Mouse (Mus musculus) kidney, embryonic 16.5 days (tissue): ENCODE measurements at regions not wholly inside any gene's neighbourhood (a gene's known extent, or its start where the extent isn't known, plus 50 kb on each side); places are given as distances from the start of the nearest gene placed in this dataset.

Experiments
- ATAC-seq: fragments of 200-750 bp; cut with Nextera tagmentation; 2 replicates; pipeline ENCODE4 v1.8.0; 2017; ENCODE audit warnings: moderate TSS enrichment; ENCODE audit not compliant: low FRiP score, low TSS enrichment
- H3K27ac ChIP-seq: fragments of 300-500 bp; sonication (generic); 2 replicates; pipeline ENCODE4 v1.5.1; 2014; ENCODE audit warnings: low read length
- H3K27me3 ChIP-seq: fragments of 300-500 bp; sonication (generic); 2 replicates; pipeline ENCODE4 v1.6.1; 2014; ENCODE audit warnings: low read length, control low read depth, mixed read lengths; ENCODE audit not compliant: insufficient read depth
- H3K36me3 ChIP-seq: fragments of 300-500 bp; sonication (generic); 2 replicates; pipeline ENCODE4 v1.6.1; 2014; ENCODE audit warnings: low read length, control low read depth, mixed read lengths; ENCODE audit not compliant: insufficient read depth
- H3K4me1 ChIP-seq: fragments of 300-500 bp; sonication (generic); 2 replicates; pipeline ENCODE4 v1.6.1; 2014; ENCODE audit warnings: low read length, control low read depth, mixed read lengths; ENCODE audit not compliant: insufficient read depth
- H3K4me2 ChIP-seq: fragments of 300-500 bp; sonication (generic); replicated peaks from 2 replicates; pipeline ENCODE4 v1.6.1; 2014; ENCODE audit warnings: low read depth, low read length
- H3K4me3 ChIP-seq: fragments of 300-500 bp; sonication (generic); 2 replicates; pipeline ENCODE4 v1.5.1; 2014; ENCODE audit warnings: mild to moderate bottlenecking, low read length
- H3K9ac ChIP-seq: fragments of 300-500 bp; sonication (generic); replicated peaks from 2 replicates; pipeline ENCODE4 v1.6.1; 2014; ENCODE audit warnings: low read length
- H3K9me3 ChIP-seq: fragments of 300-500 bp; sonication (generic); 2 replicates; pipeline ENCODE4 v1.6.1; 2016; ENCODE audit warnings: low read length, control low read depth
- WGBS: fragments of 180-500 bp; shearing (Covaris S2); extraction: QIAGEN DNeasy Blood & Tissue Kit; methylation state at CpG from one replicate; pipeline ENCODE4 v1.1.7; 2014; 5-methylcytosine and 5-hydroxymethylcytosine counted together

DNA sequence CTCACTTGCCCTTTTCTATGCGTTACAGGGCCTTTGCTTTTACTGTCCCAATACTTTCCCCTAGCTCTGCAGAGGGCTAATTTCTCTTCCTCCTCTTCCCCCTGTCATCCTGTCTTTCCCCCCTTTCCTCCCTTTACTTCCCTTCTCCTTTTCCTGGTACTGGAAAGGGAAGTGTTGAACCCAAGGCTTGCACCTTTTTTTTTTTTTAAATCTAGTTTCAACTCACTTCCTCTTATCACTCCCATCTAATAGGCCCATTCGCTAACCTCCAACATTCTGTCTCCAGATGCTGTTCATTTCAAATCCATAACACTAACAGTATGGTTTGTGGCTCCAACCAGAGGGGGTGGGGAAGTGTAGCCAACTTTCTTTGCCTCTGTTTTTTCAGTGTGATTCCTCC, 1148.5 kb upstream of the A1bg start:
- WGBS: 74% methylated on average over 2 of the region's 2 CpGs
- H3K4me3 ChIP-seq: no peak overlapping the region
- no peaks in the 10 kb centered on the region for H3K36me3 ChIP-seq
- no peak overlapping the region for H3K4me2 ChIP-seq
- no peak overlapping the region for H3K9ac ChIP-seq
- no peak for ATAC-seq
- H3K4me1 ChIP-seq: 0 out of 2 replicates have a peak, but pooled peaks cover 4% of the 10 kb centered on the region
- no peaks in the 10 kb centered on the region for H3K27me3 ChIP-seq
- H3K27ac ChIP-seq: no peak overlapping the region
- H3K9me3 ChIP-seq: no peaks in the 10 kb centered on the region

DNA sequence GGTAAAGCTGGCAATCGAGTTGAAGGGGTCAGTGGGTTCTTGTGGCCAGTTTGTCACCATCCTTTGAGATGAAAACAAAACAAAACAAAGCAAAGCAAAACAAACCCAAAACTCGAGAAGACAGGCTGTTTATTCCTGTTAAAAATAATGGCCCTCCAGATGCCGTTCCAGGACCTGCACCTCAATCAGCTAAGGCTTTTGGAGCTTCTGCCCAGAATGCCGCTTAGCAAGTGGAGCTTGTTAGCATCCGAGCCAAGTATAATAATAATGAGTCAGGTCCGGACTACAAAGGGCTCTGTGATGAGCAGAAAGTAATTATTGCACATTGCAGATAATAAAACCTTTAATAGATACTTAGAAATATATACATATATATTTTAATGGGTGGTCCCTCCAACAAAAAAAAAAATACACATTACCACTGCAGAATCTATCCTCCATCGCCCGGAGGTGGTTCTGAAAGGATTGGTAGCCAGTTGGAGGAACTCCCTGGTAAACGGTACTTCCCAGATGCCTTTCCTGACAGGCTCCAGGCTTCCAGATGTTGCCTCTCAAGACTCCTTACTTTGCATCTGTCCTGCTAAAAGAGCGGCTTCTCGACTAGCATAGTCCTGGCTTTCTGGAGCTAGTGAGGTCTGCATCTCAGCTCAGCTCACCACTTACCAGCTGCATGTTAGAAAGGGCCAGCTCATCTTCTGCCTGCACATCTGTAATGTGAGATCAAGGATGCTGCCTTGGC, 1145.8 kb upstream of the A1bg start:
- Histone ChIP-seq H3K9me3 (no peaks in the 10 kb centered on the region), H3K36me3 (no peaks in the 10 kb centered on the region), H3K4me3 (no peak overlapping the region), H3K27ac (no peak overlapping the region), H3K4me2 (no peak overlapping the region), H3K9ac (no peak overlapping the region), H3K27me3 (no peaks in the 10 kb centered on the region), H3K4me1 (0 out of 2 replicates have a peak, but pooled peaks cover 4% of the 10 kb centered on the region)
- whole genome bisulfite sequencing: 51% methylated on average over 11 of the region's 11 CpGs
- no peak for ATAC-seq

DNA sequence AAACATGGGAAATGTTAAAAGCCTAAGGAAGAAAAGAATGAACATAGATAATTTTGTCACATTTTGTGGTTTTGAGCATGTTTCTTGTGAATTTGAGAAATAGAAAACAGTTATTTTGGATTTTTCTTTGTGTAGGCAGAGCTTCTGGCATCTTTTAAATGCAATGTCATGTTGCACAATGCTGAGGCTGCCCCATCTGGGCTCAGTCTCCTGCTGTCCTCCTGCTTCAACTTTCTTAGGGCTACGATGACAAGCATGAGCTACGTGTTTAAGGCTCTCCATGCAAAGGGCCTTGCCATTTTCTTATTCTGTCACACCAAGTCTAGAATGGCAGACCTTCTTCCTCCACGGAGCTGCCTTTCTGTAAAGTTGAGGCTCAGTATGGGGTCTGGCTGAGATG, 1141.6 kb upstream of the A1bg start:
- H3K27me3 ChIP-seq: no peaks in the 10 kb centered on the region
- H3K4me1 ChIP-seq: 0 out of 2 replicates have a peak, but pooled peaks cover 4% of the 10 kb centered on the region
- no peak overlapping the region for H3K4me2 ChIP-seq
- no peak overlapping the region for H3K4me3 ChIP-seq
- WGBS: 91% methylated on average over 3 of the region's 3 CpGs
- no peaks in the 10 kb centered on the region for H3K36me3 ChIP-seq
- no peak for ATAC-seq
- no peaks in the 10 kb centered on the region for H3K9me3 ChIP-seq
- H3K27ac ChIP-seq: no peak overlapping the region
- H3K9ac ChIP-seq: no peak overlapping the region

DNA sequence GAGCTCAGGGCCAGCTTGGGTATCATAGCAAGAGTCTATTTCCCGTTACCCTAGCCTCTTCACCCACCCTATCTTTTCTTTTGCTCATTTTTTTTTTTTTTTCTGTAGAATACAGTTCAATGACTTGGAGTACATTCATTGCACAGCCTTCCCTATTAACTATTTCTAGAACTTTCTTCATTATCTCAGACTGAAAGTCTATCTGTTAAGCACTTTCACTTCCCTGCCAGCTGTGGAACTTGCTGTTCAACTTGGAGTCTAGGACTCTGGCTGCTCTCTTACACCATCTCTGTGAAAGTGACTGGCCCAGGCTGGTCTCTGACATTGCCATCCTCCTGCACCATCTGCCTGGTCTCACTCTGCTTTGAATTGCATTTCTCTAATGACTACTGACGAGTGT, 1134.6 kb upstream of the A1bg start:
- no peaks in the 10 kb centered on the region for H3K9me3 ChIP-seq
- no peak overlapping the region for H3K9ac ChIP-seq
- no peaks in the 10 kb centered on the region for H3K36me3 ChIP-seq
- no peak overlapping the region for H3K4me2 ChIP-seq
- no peaks in the 10 kb centered on the region for H3K27me3 ChIP-seq
- no peak for ATAC-seq
- peaks cover 10% of the 10 kb centered on the region for H3K4me1 ChIP-seq
- H3K27ac ChIP-seq: no peak overlapping the region
- no peak overlapping the region for H3K4me3 ChIP-seq
- WGBS: 86% methylated on average over 2 of the region's 2 CpGs

DNA sequence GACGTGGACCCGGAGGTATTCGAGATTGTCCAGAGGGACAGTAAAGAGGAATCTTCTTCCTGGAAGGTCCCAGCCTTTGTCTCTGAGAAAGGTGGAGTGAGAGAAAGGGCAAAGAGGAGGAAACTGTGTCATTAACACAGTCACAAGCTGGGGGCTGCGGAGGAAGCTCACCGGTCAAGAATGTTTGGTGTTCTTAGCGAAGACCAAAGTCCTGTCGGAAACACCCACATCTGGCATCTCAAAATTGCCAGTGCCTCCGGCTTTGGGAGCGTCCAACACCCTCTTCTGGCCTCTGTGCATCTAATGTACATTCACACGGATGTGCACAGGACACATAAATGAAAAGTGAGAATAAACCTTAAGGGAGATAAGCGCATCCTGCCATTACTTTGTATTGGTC, 1134.1 kb upstream of the A1bg start:
- no peak for ATAC-seq
- WGBS: 78% methylated on average over 11 of the region's 11 CpGs

DNA sequence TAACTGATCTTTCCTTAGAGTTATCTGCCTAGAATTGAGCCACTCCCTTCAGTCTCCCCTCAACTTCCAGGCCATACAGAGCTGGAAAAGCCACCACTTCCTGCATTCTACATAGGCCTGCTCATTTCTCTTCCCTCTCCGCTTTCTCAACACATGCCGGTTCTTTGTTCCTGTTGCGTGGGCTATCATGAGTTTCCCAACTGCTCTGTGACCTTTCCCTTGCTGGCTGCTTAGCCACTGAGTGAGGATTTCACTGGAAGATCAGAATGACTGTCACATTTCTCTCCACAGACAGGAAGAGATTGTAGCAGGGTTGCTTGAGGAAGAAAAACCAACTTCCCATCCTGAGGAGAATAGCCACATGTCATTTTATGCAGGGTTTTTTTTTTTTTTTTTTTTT, 1133.6 kb upstream of the A1bg start:
- Histone ChIP-seq H3K9me3 (no peaks in the 10 kb centered on the region), H3K27ac (peak overlapping the region; percentile 25; the same call in 1 of the 2 replicates), H3K4me3 (no peak overlapping the region), H3K36me3 (no peaks in the 10 kb centered on the region), H3K4me2 (no peak overlapping the region), H3K4me1 (peaks cover 10% of the 10 kb centered on the region), H3K27me3 (no peaks in the 10 kb centered on the region), H3K9ac (no peak overlapping the region)
- no peak for ATAC-seq
- 77% methylated on average over 3 of the region's 3 CpGs for WGBS

More for the DNA sequence above, 1134.1 kb upstream of the A1bg start:
- H3K27me3 ChIP-seq: no peaks in the 10 kb centered on the region
- H3K9me3 ChIP-seq: no peaks in the 10 kb centered on the region
- H3K4me2 ChIP-seq: no peak overlapping the region
- H3K4me3 ChIP-seq: no peak overlapping the region
- H3K4me1 ChIP-seq: peaks cover 10% of the 10 kb centered on the region
- H3K36me3 ChIP-seq: no peaks in the 10 kb centered on the region
- no peak overlapping the region for H3K9ac ChIP-seq
- no peak overlapping the region; the same call in 1 of the 2 replicates for H3K27ac ChIP-seq

DNA sequence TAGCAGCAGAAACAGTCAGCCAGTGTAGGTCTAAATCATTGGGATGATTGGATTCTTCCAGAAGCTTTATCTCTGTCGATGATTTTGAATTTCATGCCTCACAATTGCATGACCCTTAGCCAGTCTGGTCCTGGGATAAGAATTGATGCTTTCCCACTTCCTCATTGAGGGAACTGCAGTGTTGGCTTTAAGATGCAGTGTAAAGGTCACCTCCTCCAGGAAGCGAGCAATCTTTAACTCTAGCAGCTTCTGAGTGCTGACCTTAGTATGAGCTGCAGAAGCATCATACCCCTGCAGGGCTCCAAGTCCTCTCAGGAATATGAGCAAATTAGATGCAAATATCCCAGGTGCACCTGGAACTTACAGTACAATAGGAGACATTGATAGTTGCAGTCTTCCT, 1132.2 kb upstream of the A1bg start:
- H3K27me3 ChIP-seq: no peaks in the 10 kb centered on the region
- peaks cover 10% of the 10 kb centered on the region for H3K4me1 ChIP-seq
- 74% methylated on average over 2 of the region's 2 CpGs for WGBS
- no peak overlapping the region for H3K4me3 ChIP-seq
- no peak overlapping the region for H3K4me2 ChIP-seq
- H3K27ac ChIP-seq: no peak overlapping the region
- no peak for ATAC-seq
- H3K36me3 ChIP-seq: no peaks in the 10 kb centered on the region
- H3K9ac ChIP-seq: no peak overlapping the region
- H3K9me3 ChIP-seq: peaks cover 4% of the 10 kb centered on the region

DNA sequence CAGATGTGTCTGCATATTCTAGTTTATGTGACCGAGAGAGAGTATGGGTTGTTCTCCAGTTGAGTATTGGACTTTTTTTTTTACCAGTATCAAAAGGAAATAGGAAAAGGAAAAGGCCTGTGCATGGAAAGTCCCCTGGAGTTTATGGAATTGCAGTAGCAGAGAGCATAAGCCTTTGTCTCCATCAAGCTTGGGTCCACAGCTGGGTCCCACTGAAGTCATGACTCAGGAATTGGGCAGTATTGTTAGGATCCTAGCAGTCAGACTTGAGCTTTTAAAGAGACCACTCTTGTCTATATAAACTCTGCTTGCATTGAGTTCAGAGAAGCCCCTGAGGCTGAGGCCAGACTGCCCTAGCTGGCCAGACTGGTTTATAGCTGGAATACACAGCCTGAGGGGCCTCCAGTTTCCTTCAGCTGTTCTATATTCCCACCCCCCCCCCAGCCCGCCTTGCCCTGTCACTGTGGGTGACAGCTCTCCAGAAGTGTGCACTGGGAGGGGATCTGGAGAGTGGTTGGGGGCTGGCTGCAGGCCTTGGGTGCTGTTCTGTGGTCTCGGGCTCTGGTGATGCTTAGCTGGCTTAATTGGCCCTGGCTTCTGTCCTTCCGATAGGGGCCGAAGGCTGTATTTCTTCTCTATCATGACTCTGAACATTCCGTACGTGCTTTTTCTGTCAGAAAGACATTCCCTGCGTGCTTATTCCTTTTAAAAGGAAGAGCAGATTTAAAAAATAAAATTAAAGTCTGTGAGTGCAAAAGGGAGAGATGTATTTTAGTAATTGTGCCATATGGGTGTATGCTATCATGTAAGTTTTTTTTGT, 1130.8 kb upstream of the A1bg start:
- ATAC-seq: peak; percentile 42; the same call in 1 of the 2 replicates
- H3K4me3 ChIP-seq: no peak overlapping the region
- no peaks in the 10 kb centered on the region for H3K36me3 ChIP-seq
- peaks cover 4% of the 10 kb centered on the region for H3K9me3 ChIP-seq
- no peak overlapping the region for H3K4me2 ChIP-seq
- peak overlapping the region; percentile 23 for H3K27ac ChIP-seq
- peaks cover 10% of the 10 kb centered on the region for H3K4me1 ChIP-seq
- 53% methylated on average over 8 of the region's 8 CpGs for WGBS
- H3K27me3 ChIP-seq: no peaks in the 10 kb centered on the region
- H3K9ac ChIP-seq: no peak overlapping the region

DNA sequence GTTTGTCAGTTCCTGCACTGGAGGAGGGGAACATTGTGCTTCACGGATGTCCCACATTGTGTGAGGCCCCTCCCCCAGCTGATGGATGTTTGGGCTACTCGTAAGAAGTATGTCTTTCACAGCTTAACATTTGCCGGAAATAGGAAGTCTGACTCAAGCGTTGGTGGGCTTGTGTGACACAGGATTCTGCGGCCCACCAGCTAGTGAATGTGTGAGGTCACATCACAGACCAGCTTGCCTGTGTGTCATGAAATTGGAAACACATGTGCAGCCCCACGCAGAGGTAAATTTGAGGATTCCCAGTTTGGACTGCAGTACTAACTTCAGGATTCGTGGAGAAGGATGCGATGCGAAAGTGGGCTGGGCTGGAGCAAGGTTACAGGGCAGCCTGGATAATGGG, 1126.6 kb upstream of the A1bg start:
- WGBS: 72% methylated on average over 9 of the region's 9 CpGs
- Histone ChIP-seq H3K36me3 (no peaks in the 10 kb centered on the region), H3K4me1 (peaks cover 14% of the 10 kb centered on the region), H3K9me3 (peaks cover 4% of the 10 kb centered on the region), H3K4me3 (no peak overlapping the region), H3K27ac (no peak overlapping the region), H3K9ac (no peak overlapping the region), H3K27me3 (no peaks in the 10 kb centered on the region), H3K4me2 (no peak overlapping the region)
- no peak for ATAC-seq

DNA sequence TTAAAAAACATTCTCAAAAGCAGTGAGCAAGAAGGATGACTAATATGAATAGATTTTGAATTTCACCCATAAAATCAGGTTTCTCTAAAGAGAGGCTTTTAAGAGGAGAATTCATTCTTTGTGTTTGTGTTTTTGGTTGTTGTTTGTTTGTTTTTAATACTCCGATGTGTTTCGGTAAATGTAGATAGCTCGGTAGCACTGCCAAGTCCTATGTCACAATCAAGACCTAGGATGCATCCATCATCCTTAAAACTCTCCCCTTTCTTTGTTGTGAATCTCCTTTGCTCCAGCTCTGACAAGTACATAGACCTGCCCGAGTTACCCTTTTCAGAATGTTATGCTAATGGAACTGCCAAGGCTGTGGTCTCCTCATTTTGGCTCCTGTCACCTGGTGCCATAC, 1126.2 kb upstream of the A1bg start:
- 74% methylated on average over 4 of the region's 4 CpGs for WGBS
- H3K9me3 ChIP-seq: peaks cover 4% of the 10 kb centered on the region
- H3K9ac ChIP-seq: no peak overlapping the region
- H3K4me2 ChIP-seq: no peak overlapping the region
- no peaks in the 10 kb centered on the region for H3K36me3 ChIP-seq
- ATAC-seq: no peak
- no peak overlapping the region for H3K4me3 ChIP-seq
- H3K4me1 ChIP-seq: peaks cover 18% of the 10 kb centered on the region
- no peak overlapping the region for H3K27ac ChIP-seq
- H3K27me3 ChIP-seq: no peaks in the 10 kb centered on the region
